Mouse (Mus musculus) liver, embryonic 14.5 days (tissue): ENCODE results near the gene Lsm7.

ENCODE experiments used
- CTCF ChIP-seq: IDR thresholded peaks from 2 replicates; pipeline ENCODE4 v1.5.1; 2016; ENCODE audit warnings: antibody characterized with exemption, low read depth, control low read depth
- EP300 ChIP-seq: IDR thresholded peaks from 2 replicates; pipeline ENCODE4 v1.6.1; 2016; ENCODE audit warnings: antibody characterized with exemption, low read depth

DNA sequence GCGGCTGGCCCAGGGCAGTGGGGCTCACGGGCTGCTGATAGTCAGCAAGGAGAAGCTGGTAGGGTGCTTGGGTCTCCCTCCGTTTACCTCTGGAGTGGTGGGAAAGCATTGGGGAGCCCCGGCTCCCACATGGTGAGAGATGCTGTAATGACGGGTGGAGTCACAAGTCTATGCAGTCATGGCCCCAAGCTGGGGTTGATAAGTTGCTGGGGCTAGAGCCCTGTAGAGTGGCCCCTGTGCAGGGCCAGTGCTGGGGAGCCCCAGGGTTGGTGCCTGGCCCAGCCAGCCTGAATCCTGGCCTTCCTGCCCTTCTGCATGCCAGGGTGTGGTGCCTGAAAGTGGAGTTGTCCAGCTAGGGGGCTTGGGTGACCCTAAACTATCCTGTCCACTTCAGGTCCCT is 7.3 kb upstream of the Lsm7 start:
- TF ChIP-seq CTCF (no peak), EP300 (no peak)
